Mouse (Mus musculus): Measurements from ENCODE around the gene Lag3.

DNA sequence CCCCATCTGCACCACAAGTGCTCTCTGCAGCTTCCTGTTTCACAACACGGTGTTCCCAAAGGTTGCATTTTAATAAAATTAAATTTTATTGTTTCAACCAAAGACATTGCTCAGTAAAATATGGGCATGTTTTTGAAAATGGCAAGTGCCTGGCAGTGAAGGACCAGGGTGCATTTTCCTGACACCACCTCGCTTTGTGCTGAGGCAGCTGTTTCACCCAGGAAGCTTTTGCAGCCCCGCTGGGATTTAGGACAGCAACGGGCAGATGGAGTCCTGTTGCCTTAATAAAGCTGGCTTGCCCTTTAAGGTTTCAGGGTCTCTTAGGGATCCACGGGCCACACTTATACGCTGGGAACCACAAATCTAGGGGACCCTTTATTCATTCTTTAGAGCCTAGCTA is 20.5 kb downstream of the Lag3 start:
- TF ChIP-seq CTCF (IDR thresholded peaks at IDR 0.05; ENCODE audit: low read depth) (no peak), EP300 (optimal IDR thresholded peaks at IDR 0.05) (no peak)
